Mouse (Mus musculus): ENCODE measurements around the gene Gemin8.
A peak's percentile ranks its signal among the peaks of the same experiment; 100 is the strongest.

Gene Gemin8

GRCm38 (mm10) chrX:166230515-166231267 lies 60.4 kb downstream of the Gemin8 start:
- DNase-seq: no peak

GRCm38 (mm10) chrX:166236131-166236530 lies 65.9 kb downstream of the Gemin8 start:
- no peak for DNase-seq

GRCm38 (mm10) chrX:166238831-166239460 lies 68.7 kb downstream of the Gemin8 start, which contains the start of gene Gpm6b:
Gene Gpm6b, plus strand, starts transcription at chrX:166238911.
- peak; percentile 25 to 73 for DNase-seq

- peak in 1 of 2 experiments; percentile 1 for DNase-seq
Observed at GRCm38 (mm10) chrX:166239520-166239919, 69.3 kb downstream of the Gemin8 start.

All from kidney, postnatal 25 days (tissue).